Mouse (Mus musculus) heart, postnatal 10 days (tissue): ENCODE measurements around the gene Dnajb13. TPM values are rescaled to one million over a fixed set of nuclear protein-coding genes. Genes with fewer than 3 reads are reported as not detected.

Source experiments
- DNase-seq, 2 experiments: peaks; one replicate each; pipeline ENCODE4 v3.0.0; 2021
- intact Hi-C: fragments of 180-260 bp; cut with DNase I; formaldehyde crosslinking; loops from one replicate; pipeline ENCODE4 v1.15.1; 2025
- total RNA-seq, 2 experiments: library from RNA; stranded (reverse); gene quantifications; 2 replicates each; pipeline ENCODE4 v1.2.3; 2021

The Dnajb13 gene
- total RNA-seq, 2 experiments from 2014 or later = not detected

DNA sequence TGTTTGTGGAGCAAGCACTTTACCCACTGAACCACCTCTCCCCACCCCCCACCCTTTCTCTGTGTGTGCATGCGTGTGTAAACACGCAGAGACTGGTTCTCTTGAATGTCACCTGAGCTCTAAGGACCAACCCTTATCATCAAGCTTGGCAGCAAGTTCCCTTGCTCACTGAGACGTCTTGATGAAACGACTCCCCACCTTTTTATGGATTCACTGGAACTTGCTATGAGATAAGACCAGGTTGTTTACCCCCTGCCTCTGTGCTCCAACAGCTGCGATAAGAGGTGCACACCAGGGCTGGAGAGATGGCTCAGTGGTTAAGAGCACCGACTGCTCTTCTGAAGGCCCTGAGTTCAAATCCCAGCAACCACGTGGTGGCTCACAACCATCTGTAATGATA lies 5.4 kb upstream of the Dnajb13 start:
- no peak for DNase-seq
- intact Hi-C loops = loop anchor here (1.0 to 5.0 kb wide), 4 partner anchors 117 to 277 kb away; partner anchors contain the start of gene Plekhb1

DNA sequence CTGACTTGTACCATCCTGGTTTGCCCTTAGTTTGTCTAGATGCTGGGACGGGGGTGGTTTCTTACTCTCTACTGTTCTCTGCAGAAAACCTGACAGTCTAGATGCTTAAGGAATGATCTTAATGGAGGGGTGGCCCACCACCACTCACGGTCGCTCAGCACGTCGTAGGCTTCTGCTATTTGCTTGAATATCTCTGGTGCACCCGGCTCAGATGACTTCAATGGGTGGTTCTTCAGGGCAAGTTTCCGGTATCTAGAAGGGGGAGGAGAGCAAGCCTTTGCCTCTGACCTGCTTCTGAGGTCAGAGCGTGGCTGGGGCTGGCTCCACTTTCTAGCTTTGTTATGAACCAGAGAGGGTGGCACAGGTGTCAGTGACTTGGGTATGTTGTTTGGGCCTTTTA lies 3.2 kb downstream of the Dnajb13 start:
- intact Hi-C loops = no loop called here
- no peak for DNase-seq

DNA sequence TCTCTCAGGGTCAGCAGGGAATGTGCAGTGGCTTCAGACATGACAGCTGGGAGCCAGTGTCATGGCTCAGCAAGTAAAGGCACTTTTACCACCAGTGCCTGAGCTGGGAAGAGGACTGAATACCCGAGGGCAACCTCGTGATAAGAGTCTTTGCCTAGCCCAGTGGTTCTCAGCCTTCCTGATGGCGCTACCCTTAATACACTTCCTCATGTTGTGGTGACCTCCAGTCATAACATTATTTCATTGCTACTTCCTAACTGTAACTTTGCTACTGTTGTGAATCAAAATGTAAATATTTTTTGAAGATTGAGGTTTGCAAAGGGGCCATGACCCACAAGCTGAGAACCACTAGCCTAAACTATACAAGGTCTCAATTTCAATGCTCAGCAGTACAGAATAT lies 6.1 kb downstream of the Dnajb13 start:
- intact Hi-C loops = no loop called here
- no peak for DNase-seq

DNA sequence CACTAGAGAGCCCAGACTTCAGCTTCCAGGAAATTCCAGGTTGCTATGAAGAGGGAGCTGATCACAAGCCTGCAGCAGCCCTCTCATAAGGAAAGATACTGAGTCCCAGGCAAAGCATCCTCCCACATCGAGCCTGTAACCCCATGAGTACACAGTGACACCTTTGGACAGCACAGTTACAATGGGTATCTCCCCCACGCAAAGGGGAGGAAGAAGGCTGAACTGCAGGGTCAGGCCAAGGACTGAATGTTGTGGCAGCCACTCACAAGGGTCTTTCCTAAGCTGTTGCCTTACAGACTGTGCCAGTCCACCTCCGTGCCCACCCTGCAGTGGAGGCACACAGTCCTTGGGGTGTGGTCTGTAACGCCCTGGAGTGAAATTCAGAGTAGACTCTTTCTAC lies 8.3 kb downstream of the Dnajb13 start:
- intact Hi-C loops = no loop called here

DNA sequence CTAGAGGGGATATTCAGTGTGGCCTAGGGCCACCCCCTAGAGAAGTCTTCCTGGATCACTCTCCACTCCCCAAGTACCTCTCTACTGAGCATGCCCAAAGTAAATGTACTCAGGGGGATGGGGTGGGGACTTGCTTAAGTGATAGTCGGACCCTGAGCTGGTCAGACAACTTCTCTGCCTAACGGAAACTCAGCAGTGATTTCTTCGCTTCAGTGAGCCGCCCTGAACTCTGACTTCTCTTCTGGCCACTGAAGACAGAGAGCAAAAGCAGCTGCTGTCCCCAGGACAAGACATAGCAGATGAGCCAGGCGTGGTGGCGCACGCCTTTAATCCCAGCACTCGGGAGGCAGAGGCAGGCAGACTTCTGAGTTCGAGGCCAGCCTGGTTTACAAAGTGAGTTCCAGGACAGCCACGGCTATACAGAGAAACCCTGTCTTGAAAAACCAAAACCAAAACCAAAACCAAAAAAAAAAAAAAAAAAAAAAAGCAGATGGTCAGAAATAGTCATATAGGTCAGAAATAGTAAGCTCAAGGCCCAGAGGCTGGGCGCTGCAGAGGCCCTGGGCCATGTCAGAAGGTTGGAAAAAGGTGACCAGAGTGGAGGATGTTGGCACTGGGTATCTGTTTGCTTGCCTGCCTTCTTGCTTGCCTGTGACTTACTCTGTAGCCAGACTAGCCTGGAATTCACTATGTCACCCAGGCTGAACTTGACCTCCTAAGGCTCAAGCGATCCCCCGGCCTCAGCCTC lies 9.8 kb downstream of the Dnajb13 start:
- intact Hi-C loops = no loop called here
- no peak for DNase-seq

More for the DNA sequence above, 8.3 kb downstream of the Dnajb13 start:
- no peak for DNase-seq

DNA sequence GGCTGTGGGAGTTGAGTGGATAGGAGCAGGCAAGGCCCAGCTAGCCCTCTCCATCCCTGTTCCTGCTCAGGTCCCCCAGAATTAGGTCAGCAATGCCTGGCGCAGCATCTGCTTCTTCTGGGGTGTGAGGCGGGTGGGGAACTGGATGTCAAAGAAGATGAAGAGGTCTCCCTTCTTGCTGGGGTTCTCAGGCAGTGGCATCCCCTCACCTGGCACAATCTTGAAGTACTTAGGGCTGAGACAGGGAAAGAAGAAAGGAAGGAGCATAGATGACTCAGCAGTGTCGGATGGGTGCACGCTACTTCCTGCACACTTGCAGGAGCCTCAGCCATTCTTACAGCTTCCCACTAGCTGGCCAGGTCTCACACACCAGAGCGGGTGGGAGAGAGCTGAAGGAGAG lies 11.7 kb downstream of the Dnajb13 start:
- intact Hi-C loops = no loop called here
- DNase-seq = no peak

DNA sequence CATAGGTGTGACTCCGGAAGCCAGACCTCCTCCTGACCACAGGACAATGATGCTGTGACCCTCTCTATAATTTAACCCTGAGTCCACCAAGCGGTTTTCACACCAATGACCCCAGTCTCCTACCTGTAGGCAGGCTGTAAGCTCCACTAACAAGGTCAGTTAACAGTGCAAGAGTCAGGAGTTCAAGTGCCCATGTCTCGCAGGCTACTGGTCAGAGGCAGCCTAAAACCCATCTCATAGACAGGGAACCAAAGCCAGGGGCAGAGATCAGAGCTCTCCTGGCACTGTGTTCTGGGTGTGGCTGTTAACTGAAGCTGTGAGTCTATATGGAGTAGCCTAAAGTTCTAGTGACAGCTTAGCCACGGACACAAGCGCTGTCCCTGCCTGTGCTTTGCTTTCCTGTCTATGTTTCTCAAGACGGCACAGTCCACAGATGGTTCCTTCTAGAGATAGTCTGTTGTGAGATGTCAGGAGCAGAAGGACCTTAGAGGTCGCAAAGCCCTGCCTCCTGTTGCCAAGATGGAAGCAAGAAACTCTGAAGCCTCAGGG lies 12.3 kb downstream of the Dnajb13 start:
- intact Hi-C loops = no loop called here
- DNase-seq = no peak

DNA sequence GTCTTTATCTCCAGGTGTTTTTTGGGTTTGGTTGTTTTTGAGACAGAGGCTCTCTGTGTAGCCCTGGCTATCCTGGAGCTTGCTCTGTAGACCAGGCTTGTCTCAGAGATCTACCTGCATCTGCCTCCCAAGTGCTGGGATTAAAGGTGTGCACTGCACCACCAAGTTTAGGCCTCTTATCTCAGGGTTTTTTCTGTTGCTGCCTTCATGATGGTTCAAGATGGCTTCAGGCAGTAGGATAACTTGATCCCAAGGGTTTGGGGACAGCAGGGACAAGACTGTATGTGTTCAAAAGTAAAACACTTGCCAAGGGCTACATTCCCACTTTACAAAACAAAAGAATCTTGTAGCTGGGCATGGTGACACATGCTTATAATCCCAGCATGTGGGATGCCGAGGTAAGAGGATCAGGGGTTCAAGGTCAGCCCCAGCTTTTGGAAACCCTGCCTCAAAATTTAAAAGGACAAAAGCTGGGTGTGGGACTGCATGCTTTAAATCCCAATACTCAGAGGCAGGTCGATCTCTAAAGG lies 12.9 kb downstream of the Dnajb13 start:
- no peak for DNase-seq
- intact Hi-C loops = no loop called here

DNA sequence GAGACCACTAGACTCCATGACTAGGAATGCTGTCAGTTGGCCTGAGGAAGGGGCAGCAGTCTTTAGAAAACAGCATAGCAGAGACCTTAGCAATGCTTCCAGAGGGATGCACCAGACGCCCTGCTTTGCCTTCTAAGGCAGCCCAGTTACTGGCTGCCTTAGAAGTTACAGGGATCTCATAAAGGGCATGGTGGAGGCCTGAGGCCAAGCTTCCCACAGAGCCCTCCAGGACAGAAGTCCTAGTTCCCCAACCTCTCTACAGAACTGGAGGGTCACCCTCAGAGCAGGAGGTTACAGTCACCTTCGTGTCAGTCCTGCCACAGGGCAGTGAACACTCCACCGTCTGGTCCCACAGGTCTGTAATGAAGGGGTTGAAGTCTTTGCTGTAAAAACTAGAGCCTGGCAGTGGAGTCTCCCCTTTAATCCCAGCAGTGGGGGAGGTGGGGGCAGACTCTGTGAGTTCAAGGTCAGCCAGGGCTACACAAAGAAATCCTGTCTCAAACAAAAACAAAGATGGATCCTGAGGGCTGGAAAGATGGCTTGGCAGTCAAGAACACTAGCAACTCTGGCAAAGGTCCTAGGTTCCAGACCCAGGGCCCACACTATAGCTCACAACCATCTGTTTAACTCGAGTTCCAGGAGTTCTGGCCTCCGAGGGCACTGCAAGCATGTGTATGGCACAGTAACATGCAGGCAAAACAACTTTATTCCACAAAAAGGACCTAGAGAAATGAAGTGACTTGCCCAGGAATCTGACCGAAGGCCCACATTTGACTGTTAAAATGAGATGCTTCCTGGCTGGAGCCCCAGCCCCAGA lies 13.5 kb downstream of the Dnajb13 start:
- DNase-seq = peak; percentile 39 to 43
- intact Hi-C loops = no loop called here

DNA sequence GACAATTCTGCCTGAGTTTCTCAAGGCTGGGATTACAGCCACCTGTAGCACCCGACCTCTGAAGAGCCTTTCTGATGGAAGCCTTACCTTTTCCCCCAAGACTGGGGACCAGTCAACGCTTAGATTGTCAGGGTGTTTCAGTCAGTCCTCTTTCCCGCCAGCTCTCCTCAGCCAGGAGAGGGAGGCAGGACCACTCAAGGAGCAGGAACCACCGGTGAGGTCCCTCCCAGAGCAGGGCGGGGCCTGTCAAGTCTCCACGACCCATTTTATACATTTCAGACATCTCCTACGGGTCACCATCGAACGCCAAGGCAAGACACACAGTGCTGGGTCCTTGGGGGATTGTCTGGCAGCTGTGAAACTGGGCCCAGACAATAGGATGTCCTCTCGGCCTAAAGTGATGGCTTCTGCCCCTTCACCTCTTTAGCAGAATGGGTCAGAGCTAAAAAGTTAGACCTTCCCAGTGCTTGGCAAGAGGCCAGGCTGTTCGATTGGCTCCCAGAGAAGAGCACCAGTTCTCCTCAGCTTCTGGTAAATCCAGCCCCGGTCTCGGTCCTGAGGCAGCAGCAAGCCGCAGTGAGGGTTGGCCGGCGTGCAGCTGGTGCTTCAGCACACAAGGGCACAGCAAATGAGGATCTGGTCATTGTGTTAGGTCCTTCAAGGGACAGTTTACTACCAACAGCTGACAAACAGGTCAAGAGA lies 14.3 kb downstream of the Dnajb13 start:
- peak in 1 of 2 experiments; percentile 37 for DNase-seq
- intact Hi-C loops = no loop called here

DNA sequence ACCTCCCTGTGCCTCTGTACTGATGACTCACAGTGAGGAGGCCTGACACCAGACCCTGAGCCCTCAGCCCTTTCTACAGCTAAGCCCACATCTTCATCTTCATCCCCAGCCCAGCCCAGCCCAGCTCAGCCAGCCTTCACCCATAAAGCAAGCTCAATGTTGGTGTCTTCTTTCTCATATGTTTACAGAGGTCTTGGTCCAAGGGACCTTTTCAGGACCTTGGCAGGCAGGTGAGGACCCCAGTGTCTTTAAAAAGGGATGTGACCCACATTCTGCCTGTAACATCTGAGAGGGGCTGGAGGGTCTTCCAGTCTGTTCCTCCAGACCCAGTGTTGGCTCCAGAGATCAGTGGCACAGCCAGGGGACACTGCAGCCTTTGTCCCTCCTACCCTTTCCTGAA lies 15.3 kb downstream of the Dnajb13 start:
- intact Hi-C loops = no loop called here
- DNase-seq = no peak

DNA sequence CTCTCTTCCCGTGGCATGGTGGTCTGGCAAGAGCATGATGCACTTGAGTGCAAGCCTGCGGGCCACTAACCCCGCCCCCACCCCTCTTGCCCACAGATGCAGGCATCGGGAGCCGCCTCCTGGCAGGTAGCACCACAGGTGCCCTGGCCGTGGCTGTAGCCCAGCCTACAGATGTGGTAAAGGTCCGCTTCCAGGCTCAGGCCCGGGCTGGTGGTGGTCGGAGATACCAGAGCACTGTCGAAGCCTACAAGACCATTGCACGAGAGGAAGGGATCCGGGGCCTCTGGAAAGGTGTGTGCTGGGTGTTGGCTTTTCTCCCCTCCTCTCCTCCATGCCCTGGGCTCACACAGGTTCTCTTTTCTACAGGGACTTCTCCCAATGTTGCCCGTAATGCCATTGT lies 16.8 kb downstream of the Dnajb13 start:
- no peak for DNase-seq
- intact Hi-C loops = no loop called here

DNA sequence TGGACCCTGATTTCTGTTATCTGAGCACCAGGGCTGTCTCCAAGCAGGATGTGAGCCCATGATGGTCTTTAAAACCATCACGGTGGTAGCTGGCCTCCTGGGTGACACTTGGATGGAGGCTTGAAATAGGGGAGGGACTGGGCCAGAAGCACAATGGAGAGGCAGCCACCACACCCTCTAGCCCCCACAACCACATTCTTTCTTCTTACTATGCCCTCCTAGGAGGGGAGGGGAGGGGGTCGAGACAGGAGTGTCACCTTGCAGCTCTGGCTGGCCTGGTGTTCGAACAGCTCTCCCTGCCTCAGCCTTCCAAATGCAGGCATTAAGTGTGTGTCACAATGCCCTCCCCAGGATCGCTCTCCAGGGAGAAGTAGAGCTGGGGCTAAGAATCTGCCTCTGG lies 17.4 kb downstream of the Dnajb13 start:
- intact Hi-C loops = no loop called here
- DNase-seq = no peak

DNA sequence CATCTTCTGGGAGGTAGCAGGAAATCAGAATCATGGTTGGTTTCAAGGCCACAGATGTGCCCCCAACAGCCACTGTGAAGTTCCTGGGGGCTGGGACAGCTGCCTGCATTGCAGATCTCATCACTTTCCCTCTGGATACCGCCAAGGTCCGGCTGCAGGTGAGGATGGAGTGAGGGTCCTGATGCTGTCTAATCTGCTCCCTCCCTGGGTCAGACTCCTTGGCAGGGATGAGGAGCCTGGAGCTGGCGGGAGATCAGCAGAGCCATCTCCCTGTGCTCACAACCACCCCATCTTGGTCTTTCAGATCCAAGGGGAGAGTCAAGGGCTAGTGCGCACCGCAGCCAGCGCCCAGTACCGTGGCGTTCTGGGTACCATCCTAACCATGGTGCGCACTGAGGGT lies 18.0 kb downstream of the Dnajb13 start:
- intact Hi-C loops = no loop called here

DNA sequence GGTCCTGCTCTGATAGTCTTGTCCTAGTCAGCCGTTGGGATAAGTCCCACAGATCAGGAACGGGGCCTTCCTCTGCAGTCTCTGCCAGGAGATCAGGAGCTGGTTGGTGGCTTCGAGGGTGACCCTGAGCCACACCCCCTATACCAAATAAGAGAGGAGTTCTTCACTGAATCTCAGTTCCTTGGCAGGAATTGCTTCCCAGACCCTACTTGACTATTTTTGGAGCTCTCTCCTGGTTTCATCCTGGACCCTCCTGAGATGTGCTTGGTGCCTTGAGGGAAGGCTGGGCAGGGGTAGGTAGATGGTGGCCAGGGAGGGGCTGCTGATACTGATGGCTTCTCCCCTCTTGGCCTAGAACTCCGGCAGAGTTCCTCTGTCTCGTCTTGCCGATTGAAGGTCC lies 18.4 kb downstream of the Dnajb13 start:
- intact Hi-C loops = no loop called here
- no peak for DNase-seq

More for the DNA sequence above, 18.0 kb downstream of the Dnajb13 start:
- no peak for DNase-seq

DNA sequence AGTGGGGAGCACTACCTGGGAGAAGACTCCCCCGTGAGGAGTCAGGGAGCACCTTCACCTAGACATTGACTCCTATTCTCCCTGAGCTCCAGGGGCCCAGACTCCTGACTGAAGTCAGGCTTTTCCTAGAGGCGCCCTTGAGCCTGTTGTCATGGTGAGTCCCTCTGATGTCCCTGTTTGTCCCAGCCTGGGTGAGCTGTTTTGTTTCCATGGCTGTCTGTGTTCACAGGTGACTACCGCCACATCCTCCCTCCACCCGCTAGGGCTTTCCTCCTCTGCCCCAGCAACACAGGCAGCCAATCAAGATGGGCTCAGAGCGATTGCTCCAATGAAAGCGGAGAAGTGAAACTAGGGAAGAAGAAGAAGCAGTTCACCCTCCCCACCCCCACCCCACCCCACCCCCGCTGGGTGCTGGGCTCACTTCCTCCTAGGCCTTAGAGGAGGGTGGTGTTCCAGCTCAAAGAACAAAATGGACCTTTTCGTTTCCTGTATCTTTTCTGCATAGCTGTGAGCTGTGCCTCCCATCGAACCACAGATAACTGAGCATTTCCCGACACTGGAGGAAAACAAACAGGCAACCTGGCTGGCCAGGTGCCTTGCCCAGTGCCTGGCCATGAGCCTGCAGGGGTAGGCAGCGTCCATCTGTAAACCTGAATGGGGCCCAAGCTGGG lies 19.0 kb downstream of the Dnajb13 start:
- intact Hi-C loops = loop anchor here (2.0 kb wide), 1 partner anchor 31 kb away; no protein-coding TSS in a partner anchor
- peak; percentile 88 to 90 for DNase-seq

DNA sequence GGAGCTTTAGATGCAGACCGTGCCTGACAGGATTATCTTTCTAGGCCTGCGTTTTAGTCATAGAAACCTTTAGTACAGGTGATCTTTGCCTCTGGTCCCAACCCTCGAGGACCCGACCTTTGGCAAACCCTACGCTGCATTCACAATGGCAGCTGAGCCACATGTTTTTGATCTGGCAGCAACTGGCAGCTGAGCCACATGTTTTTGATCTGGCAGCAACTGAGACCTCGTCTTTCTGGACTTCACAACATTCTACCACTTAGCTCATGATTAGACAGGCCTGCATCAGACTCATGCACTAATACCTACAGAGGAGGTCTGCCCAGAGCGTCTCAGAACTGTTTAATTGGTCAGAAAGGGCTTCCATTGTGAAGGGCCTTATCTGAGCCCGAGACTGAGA lies 19.7 kb downstream of the Dnajb13 start:
- intact Hi-C loops = loop anchor here (2.0 kb wide), 1 partner anchor 30 kb away; no protein-coding TSS in a partner anchor
- DNase-seq = peak; percentile 60 to 65

DNA sequence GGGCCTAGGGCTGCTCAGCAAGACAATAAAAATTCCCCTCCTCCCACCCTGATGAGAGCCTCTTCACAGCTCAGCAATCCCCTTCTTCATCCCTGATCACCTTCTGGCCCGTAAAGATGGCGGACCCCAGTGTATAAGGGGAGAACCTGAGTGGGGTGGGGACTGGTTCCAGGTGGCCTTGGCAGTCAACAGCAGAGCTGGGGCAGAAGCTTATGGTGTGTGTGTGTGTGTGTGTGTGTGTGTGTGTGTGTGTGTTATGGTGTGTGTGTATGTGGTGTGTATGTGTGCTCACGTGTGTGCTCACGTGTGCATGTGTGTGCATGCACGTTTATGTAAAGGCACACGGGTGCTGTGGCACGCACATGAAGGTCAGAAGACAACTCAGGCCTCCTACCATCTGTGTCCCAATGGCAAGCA lies 20.3 kb downstream of the Dnajb13 start:
- DNase-seq = peak in 1 of 2 experiments; percentile 48
- intact Hi-C loops = loop anchor here (2.0 kb wide), 1 partner anchor 30 kb away; no protein-coding TSS in a partner anchor

DNA sequence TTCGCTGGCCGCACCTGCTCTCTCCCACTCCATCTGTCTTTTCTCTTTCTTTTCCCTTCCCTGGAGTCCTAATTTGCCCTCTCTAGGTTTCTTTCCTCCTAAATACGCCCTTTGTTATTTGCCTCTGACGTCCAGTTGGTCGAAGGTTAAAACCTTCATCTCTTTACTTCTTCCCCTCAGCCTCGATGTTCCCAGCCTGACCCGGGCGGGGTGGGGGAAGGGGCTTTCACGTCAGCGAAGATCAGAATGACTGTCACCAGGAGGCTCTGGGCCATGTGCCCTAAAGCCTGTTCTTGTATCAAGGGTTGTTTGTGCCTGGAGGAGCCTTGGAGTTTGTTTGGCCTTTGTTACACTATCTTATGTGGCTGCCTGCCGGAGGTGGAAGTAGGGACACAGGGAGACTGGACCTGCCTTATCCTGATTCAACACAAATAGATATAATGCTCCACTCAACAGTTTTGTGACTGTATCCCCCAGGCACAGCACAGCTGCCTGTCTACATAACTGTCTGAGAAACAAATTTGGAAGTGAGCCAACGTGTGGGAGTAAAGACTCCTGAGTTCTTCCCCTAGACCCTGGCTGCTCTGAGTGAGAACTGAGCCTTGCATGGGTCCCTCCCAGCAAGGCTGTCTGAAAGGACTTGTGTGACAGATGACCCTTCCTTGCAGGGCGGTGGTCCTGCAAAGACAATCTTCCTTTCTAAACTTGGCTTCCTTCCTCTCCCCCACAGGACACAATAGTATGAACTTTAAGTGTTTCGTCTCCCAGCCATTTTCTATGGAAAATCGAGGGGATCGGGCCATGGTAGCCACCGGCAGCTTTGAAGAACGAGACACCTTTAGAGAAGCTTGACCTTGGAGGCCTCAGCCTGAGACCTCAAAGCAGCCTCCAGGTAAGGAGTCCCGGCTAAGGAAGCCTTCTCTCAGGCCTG lies 21.0 kb downstream of the Dnajb13 start:
- DNase-seq = peak; percentile 80 to 84
- intact Hi-C loops = loop anchor here (1.0 to 2.0 kb wide), 2 partner anchors 29 to 64 kb away; no protein-coding TSS in a partner anchor
